Mouse (Mus musculus) cerebellum, adult (tissue): ENCODE data around the gene Phgr1.

Source experiments
- ATAC-seq: cut with Nextera tagmentation; 2 replicates; pipeline ENCODE4 v1.9.2; 2017; ENCODE audit warnings: mild to moderate bottlenecking, moderate library complexity, mixed read lengths; ENCODE audit not compliant: insufficient number of reproducible peaks, low FRiP score, low TSS enrichment

Gene Phgr1

GRCm38 (mm10) chr2:118749341-118749884, 23.2 kb upstream of the Phgr1 start:
- no peak for ATAC-seq

- no peak for ATAC-seq
Observed at GRCm38 (mm10) chr2:118750476-118750875, 22.1 kb upstream of the Phgr1 start.

- ATAC-seq: no peak
Observed at GRCm38 (mm10) chr2:118751896-118752791, 20.4 kb upstream of the Phgr1 start.

- no peak for ATAC-seq
Observed at GRCm38 (mm10) chr2:118752792-118753108, 19.8 kb upstream of the Phgr1 start.

- no peak for ATAC-seq
Observed at GRCm38 (mm10) chr2:118754143-118754542, 18.4 kb upstream of the Phgr1 start.

GRCm38 (mm10) chr2:118755407-118755806, 17.2 kb upstream of the Phgr1 start:
- ATAC-seq: no peak

GRCm38 (mm10) chr2:118756103-118756502, 16.5 kb upstream of the Phgr1 start:
- ATAC-seq: no peak

GRCm38 (mm10) chr2:118759828-118760227, 12.7 kb upstream of the Phgr1 start:
- ATAC-seq: no peak

- no peak for ATAC-seq
Observed at GRCm38 (mm10) chr2:118760311-118761025, 12.1 kb upstream of the Phgr1 start.

- no peak for ATAC-seq
Observed at GRCm38 (mm10) chr2:118761358-118761757, 11.2 kb upstream of the Phgr1 start.

GRCm38 (mm10) chr2:118761906-118762783, 10.4 kb upstream of the Phgr1 start, which contains the start of gene Ccdc9b:
Ccdc9b (minus strand) TSS chr2:118762661.
- ATAC-seq: peak; percentile 60

GRCm38 (mm10) chr2:118762784-118763148, 9.8 kb upstream of the Phgr1 start:
- peak; percentile 7; the same call in 1 of the 2 replicates for ATAC-seq

- ATAC-seq: no peak
Observed at GRCm38 (mm10) chr2:118763469-118763868, 9.1 kb upstream of the Phgr1 start.

GRCm38 (mm10) chr2:118764094-118764831, 8.3 kb upstream of the Phgr1 start:
- ATAC-seq: peak; percentile 16; the same call in 1 of the 2 replicates

- ATAC-seq: no peak
Observed at GRCm38 (mm10) chr2:118764875-118765274, 7.7 kb upstream of the Phgr1 start.

GRCm38 (mm10) chr2:118766041-118767033, 6.2 kb upstream of the Phgr1 start:
- no peak for ATAC-seq

GRCm38 (mm10) chr2:118774536-118774935, 2.0 kb downstream of the Phgr1 start:
- no peak for ATAC-seq

- no peak for ATAC-seq
Observed at GRCm38 (mm10) chr2:118775396-118775795, 2.8 kb downstream of the Phgr1 start.
